Mouse (Mus musculus) kidney, postnatal 0 days (tissue): ENCODE data around the gene Trappc3. TPM values are rescaled to one million over a fixed set of nuclear protein-coding genes. Genes with fewer than 3 reads are reported as not detected.

Source experiments
- ATAC-seq: fragments of 200-750 bp; cut with Nextera tagmentation; replicated peaks from 2 replicates; pipeline ENCODE4 v1.8.0; 2017; ENCODE audit warnings: low read depth, moderate number of reproducible peaks, moderate TSS enrichment, moderate library complexity; ENCODE audit not compliant: low FRiP score
- DNase-seq: peaks from one replicate; pipeline ENCODE4 v3.0.0-alpha.2; 2016; ENCODE audit warnings: low spot score
- H3K27ac ChIP-seq: fragments of 300-500 bp; sonication (generic); 2 replicates; pipeline ENCODE4 v1.5.1; 2014; ENCODE audit warnings: mild to moderate bottlenecking
- H3K27me3 ChIP-seq: fragments of 300-500 bp; sonication (generic); 2 replicates; pipeline ENCODE4 v1.6.1; 2014; ENCODE audit warnings: low read length, mixed read lengths; ENCODE audit not compliant: insufficient read depth
- H3K36me3 ChIP-seq: fragments of 300-500 bp; sonication (generic); 2 replicates; pipeline ENCODE4 v1.6.1; 2014; ENCODE audit warnings: low read length, mixed read lengths; ENCODE audit not compliant: insufficient read depth
- H3K4me1 ChIP-seq: fragments of 300-500 bp; sonication (generic); replicated peaks from 2 replicates; pipeline ENCODE4 v1.6.1; 2014; ENCODE audit warnings: antibody characterized with exemption, low read length, mixed read lengths; ENCODE audit not compliant: insufficient read depth
- H3K4me2 ChIP-seq: fragments of 300-500 bp; sonication (generic); 2 replicates; pipeline ENCODE4 v1.6.1; 2014; ENCODE audit warnings: mild to moderate bottlenecking, low read length, moderate library complexity, mixed read lengths
- H3K4me3 ChIP-seq: fragments of 300-500 bp; sonication (generic); replicated peaks from 2 replicates; pipeline ENCODE4 v1.5.1; 2014; ENCODE audit warnings: low read depth, low read length
- H3K9ac ChIP-seq: fragments of 300-500 bp; sonication (generic); 2 replicates; pipeline ENCODE4 v1.6.1; 2014; ENCODE audit warnings: low read depth, low read length
- H3K9me3 ChIP-seq: fragments of 300-500 bp; sonication (generic); replicated peaks from 2 replicates; pipeline ENCODE4 v1.6.1; 2016; ENCODE audit warnings: low read length, inconsistent platforms, mixed read lengths
- CTCF ChIP-seq: IDR thresholded peaks from 2 replicates; pipeline ENCODE4 v1.5.1; 2016; ENCODE audit warnings: antibody characterized with exemption, low read depth, mild to moderate bottlenecking, moderate library complexity
- WGBS: fragments of 180-500 bp; shearing (Covaris S2); extraction: QIAGEN DNeasy Blood & Tissue Kit; methylation state at CpG from one replicate; pipeline ENCODE4 v1.1.7; 2014; 5-methylcytosine and 5-hydroxymethylcytosine counted together
- polyA plus RNA-seq: library from polyadenylated mRNA; unstranded; fragments of >200 nt; fragmentation: Nextera tagmentation; extraction: Ambion mirVana; gene quantifications from 2 replicates; pipeline ENCODE4 v1.2.1, GENCODE M21; 2015

The Trappc3 gene
- polyA plus RNA-seq, 1 experiment from 2014 or later, result 115 TPM

GRCm38 (mm10) chr4:126248261-126248868 lies 13.8 kb upstream of the Trappc3 start:
- no peak for ATAC-seq
- no peak for TF ChIP-seq CTCF
- Histone ChIP-seq H3K9me3 (no peaks in the 10 kb centered on the region), H3K4me1 (peaks cover 13% of the 10 kb centered on the region; the same call in 1 of the 2 replicates), H3K27me3 (no peaks in the 10 kb centered on the region), H3K27ac (no peak overlapping the region), H3K4me3 (no peak overlapping the region), H3K36me3 (0 out of 2 replicates have a peak, but pooled peaks cover 2% of the 10 kb centered on the region), H3K4me2 (no peak overlapping the region), H3K9ac (no peak overlapping the region)
- WGBS, result 35% methylated on average over 11 of the region's 11 CpGs
- no peak for DNase-seq

- DNase-seq, result no peak
- no peaks in the 10 kb centered on the region for H3K27me3 ChIP-seq
- no peak overlapping the region for H3K4me3 ChIP-seq
- TF ChIP-seq CTCF, result no peak
- H3K9me3 ChIP-seq, result no peaks in the 10 kb centered on the region
- 45% methylated on average over 4 of the region's 4 CpGs for WGBS
- H3K36me3 ChIP-seq, result 0 out of 2 replicates have a peak, but pooled peaks cover 2% of the 10 kb centered on the region
- no peak overlapping the region for H3K9ac ChIP-seq
- H3K27ac ChIP-seq, result no peak overlapping the region
- ATAC-seq, result no peak
- no peak overlapping the region for H3K4me2 ChIP-seq
- H3K4me1 ChIP-seq, result peaks cover 29% of the 10 kb centered on the region; the same call in 1 of the 2 replicates
These were observed 11.5 kb upstream of the Trappc3 start for GRCm38 (mm10) chr4:126250659-126251058.

GRCm38 (mm10) chr4:126251655-126252254 lies 10.4 kb upstream of the Trappc3 start:
- Histone ChIP-seq H3K4me3 (no peak overlapping the region), H3K4me1 (peaks cover 29% of the 10 kb centered on the region; the same call in 1 of the 2 replicates), H3K36me3 (no peaks in the 10 kb centered on the region), H3K4me2 (peak overlapping the region; percentile 32; the same call in 1 of the 2 replicates), H3K9me3 (no peaks in the 10 kb centered on the region), H3K9ac (peak overlapping the region; percentile 46; the same call in 1 of the 2 replicates), H3K27ac (peak overlapping the region; percentile 62), H3K27me3 (no peaks in the 10 kb centered on the region)
- DNase-seq, result peak; percentile 60
- no peak for ATAC-seq
- no peak; the same call in 1 of the 2 replicates for TF ChIP-seq CTCF
- 60% methylated on average over 11 of the region's 11 CpGs for WGBS

- no peak overlapping the region for H3K9ac ChIP-seq
- DNase-seq, result no peak
- H3K27me3 ChIP-seq, result no peaks in the 10 kb centered on the region
- H3K4me1 ChIP-seq, result peaks cover 36% of the 10 kb centered on the region; the same call in 1 of the 2 replicates
- H3K27ac ChIP-seq, result peak overlapping the region; percentile 62; the same call in 1 of the 2 replicates
- H3K36me3 ChIP-seq, result no peaks in the 10 kb centered on the region
- TF ChIP-seq CTCF, result no peak
- 70% methylated on average over 17 of the region's 17 CpGs for WGBS
- no peak overlapping the region for H3K4me3 ChIP-seq
- no peaks in the 10 kb centered on the region for H3K9me3 ChIP-seq
- no peak for ATAC-seq
- H3K4me2 ChIP-seq, result no peak overlapping the region
These were observed 9.5 kb upstream of the Trappc3 start for GRCm38 (mm10) chr4:126252411-126253237.

DNA sequence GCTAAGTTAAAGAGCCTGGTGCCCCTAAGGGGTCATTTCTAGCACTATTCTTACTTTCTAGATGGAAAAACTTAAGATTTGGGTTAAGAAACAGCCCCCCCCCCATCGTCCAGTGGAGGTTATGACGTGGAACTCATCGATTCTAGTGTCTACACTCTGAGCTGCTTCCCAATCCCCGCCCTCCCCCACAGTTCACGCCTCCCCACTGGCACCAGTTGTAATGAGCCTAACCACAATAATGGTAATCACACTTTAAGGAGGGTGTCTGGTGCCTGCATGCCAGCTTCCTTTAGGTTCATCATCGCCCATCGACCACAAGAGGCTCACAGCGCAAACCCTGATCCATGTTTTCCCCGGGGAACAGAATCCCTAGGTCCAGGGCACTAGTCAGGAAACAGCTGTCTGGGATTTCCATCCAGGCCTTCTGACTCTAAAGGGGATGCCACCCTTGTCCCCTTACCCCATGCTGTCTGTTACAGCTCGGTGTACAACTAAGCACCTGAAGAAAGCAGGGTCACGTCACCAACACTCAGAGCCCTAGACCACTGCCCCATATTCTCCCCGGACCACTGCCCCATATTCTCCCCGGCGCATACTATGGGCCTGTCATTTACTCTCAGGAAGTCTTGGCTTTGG lies 8.4 kb upstream of the Trappc3 start:
- TF ChIP-seq CTCF, result no peak
- H3K36me3 ChIP-seq, result no peaks in the 10 kb centered on the region
- no peaks in the 10 kb centered on the region for H3K9me3 ChIP-seq
- peak overlapping the region; percentile 79 for H3K4me2 ChIP-seq
- no peak overlapping the region for H3K27ac ChIP-seq
- peaks cover 36% of the 10 kb centered on the region; the same call in 1 of the 2 replicates for H3K4me1 ChIP-seq
- H3K4me3 ChIP-seq, result peak overlapping the region; percentile 81
- 59% methylated on average over 14 of the region's 14 CpGs for WGBS
- ATAC-seq, result no peak
- no peaks in the 10 kb centered on the region for H3K27me3 ChIP-seq
- H3K9ac ChIP-seq, result 0 out of 2 replicates have a peak overlapping the region, but pooled peaks have one; percentile 83
- no peak for DNase-seq
